Mouse (Mus musculus) G1E (cell line): Measurements from ENCODE around the gene BC024063. TPM values are rescaled to one million over a fixed set of nuclear protein-coding genes. Genes with fewer than 3 reads are reported as not detected.
"Not testable (repeated sequence)": the region's sequence is repeated elsewhere in the genome, so short reads cannot be mapped to it uniquely, and the experiment has no call there.

Source experiments
- ATAC-seq: 2 replicates; pipeline ENCODE4 v1.8.0; 2016; ENCODE audit warnings: mild to moderate bottlenecking; ENCODE audit not compliant: insufficient number of reproducible peaks, poor library complexity, low FRiP score, severe bottlenecking; ENCODE audit errors: extremely low read depth
- DNase-seq: peaks from one replicate; pipeline ENCODE4 v3.0.0; 2012; ENCODE audit warnings: low spot score
- H3K27me3 ChIP-seq: 2 replicates; pipeline ENCODE4 v1.6.1; 2012; ENCODE audit warnings: mild to moderate bottlenecking, low read length, inconsistent platforms; ENCODE audit not compliant: insufficient read depth
- H3K36me3 ChIP-seq: replicated peaks from 2 replicates; pipeline ENCODE3; 2012; ENCODE audit warnings: mild to moderate bottlenecking, inconsistent platforms
- H3K4me1 ChIP-seq: 2 replicates; pipeline ENCODE4 v1.6.1; 2012; ENCODE audit warnings: low read depth, low read length, inconsistent platforms, mixed read lengths; ENCODE audit not compliant: insufficient read depth
- H3K4me3 ChIP-seq: 2 replicates; pipeline ENCODE4 v1.5.1; 2012; ENCODE audit warnings: low read depth, mild to moderate bottlenecking, inconsistent platforms, low read length, moderate library complexity, mixed read lengths
- H3K9me3 ChIP-seq: replicated peaks from 2 replicates; pipeline ENCODE4 v1.6.1; 2012; ENCODE audit warnings: inconsistent platforms
- CTCF ChIP-seq: IDR thresholded peaks from 2 replicates; pipeline ENCODE4 v1.5.1; 2012; ENCODE audit warnings: low read depth, low read length, inconsistent platforms, mixed read lengths
- GATA1 ChIP-seq: IDR thresholded peaks from 2 replicates; pipeline ENCODE4 v1.6.1; 2012; ENCODE audit warnings: borderline replicate concordance, low read length, inconsistent platforms, mixed read lengths
- GATA2 ChIP-seq: IDR thresholded peaks from 2 replicates; pipeline ENCODE4 v1.6.1; 2012; ENCODE audit warnings: low read depth, low read length, inconsistent platforms, borderline replicate concordance
- POLR2AphosphoS5 ChIP-seq: IDR thresholded peaks from 2 replicates; pipeline ENCODE4 v1.6.1; 2012; ENCODE audit warnings: low read depth, low read length, inconsistent platforms; ENCODE audit not compliant: insufficient replicate concordance
- TAL1 ChIP-seq: conservative IDR thresholded peaks from 2 replicates; pipeline ENCODE4 v1.6.1; 2012; ENCODE audit warnings: low read depth, low read length, inconsistent platforms, mixed read lengths
- polyA plus RNA-seq: library from polyadenylated mRNA; stranded (reverse); fragments of >175 nt; gene quantifications from 2 replicates; pipeline ENCODE4 v1.2.3, GENCODE M21; 2012
- total RNA-seq, 2 experiments: library from RNA; stranded (forward) in 1 of 2; stranded (reverse) in 1 of 2; fragments of 200-1000 nt in 1 of 2; fragments of >200 nt in 1 of 2; fragmentation: Nextera tagmentation in 1 of 2; gene quantifications; 2 replicates each; pipeline ENCODE4 v1.2.3; 2014 to 2017

Gene BC024063
- total RNA-seq (2014; fragmentation: Nextera tagmentation) (17.8 and 18.6 TPM in 2 replicates), total RNA-seq (2017) (10.7 and 11.5 TPM in 2 replicates), polyA plus RNA-seq (0.14 and 0.20 TPM in 2 replicates)

DNA sequence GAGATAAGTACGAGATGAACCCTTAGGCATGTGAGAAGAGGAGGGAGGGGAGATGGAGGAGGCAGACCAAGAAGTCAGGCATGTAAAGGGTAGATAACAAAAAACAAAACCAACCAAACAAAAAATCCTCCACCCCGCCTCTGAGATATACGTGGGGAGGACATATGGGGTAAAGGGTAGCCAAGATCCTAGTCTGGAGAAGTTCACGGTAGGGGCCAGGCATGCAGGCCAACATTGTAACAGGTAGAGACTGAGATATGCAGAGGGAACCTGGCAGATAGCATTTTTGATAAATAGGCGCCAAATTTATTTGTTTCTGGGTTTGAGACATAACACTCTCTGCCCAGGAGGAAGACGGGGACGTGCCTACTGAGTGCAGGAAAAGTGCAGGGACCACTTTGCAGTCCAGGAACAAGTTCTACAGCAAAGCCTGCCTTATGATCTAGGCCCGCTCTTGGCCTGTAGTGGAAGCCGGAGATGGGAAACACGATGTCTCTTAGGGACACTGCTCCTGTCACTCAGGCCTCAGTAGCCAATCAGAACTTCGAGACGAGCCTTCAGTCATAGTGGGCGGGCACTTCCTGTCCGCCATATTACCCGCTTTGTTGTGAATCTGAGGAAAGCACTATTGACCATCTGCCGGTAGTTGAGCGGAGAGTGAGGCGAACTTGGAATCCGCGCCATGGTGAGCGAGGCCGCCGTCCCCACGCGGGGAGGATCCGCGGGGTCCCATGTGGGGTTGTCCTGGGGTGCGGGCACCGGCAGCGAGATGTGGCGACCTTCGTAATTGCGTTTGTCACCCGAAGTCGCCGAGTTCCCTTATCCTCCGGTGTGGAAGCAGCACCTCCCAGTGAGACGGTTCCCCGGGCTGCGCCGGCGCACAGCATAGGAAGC lies at the start of gene BC024063:
BC024063 (plus strand) TSS at position 626 of the 894 bp plus-strand sequence.
- peak within 1 kb of the TSS; percentile 75 for H3K4me3 ChIP-seq
- ATAC-seq = peak; percentile 99
- not testable (repeated sequence) for H3K9me3 ChIP-seq

DNA sequence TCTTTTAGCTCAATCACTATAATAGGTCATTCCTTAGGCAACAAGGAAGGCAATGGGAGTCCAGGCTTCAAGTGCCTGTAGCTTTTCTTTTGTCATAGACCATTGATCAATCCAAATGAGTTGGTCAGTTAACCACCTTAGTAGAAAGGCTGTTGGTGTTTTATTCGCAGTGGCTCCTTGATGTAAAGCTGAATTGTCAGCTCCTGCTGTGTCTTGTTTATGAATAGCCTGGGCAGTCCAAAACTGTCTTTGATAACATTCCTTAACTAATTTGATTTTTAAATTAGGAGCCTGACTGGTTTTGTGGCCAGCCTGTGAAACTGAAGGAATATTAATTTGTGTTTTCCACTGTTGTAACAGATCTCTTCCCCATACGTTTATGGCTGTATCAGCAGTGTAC lies 41.0 kb upstream of the BC024063 start:
- DNase-seq = no peak
- Histone ChIP-seq H3K27me3 (no peaks in the 10 kb centered on the region), H3K4me1 (peaks cover 2% of the 10 kb centered on the region), H3K9me3 (peaks cover 4% of the 10 kb centered on the region), H3K4me3 (no peak overlapping the region), H3K36me3 (no peaks in the 10 kb centered on the region)
- TF ChIP-seq GATA1 = no peak
- TF ChIP-seq GATA2 = no peak
- TF ChIP-seq CTCF = no peak
- no peak for TF ChIP-seq TAL1
- no peak for TF ChIP-seq POLR2AphosphoS5
- ATAC-seq = no peak

More for the DNA sequence above, at the start of gene BC024063:
- DNase-seq = peak; percentile 76
- H3K4me1 ChIP-seq, H3K27me3 ChIP-seq, H3K36me3 ChIP-seq: not testable (repeated sequence)

DNA sequence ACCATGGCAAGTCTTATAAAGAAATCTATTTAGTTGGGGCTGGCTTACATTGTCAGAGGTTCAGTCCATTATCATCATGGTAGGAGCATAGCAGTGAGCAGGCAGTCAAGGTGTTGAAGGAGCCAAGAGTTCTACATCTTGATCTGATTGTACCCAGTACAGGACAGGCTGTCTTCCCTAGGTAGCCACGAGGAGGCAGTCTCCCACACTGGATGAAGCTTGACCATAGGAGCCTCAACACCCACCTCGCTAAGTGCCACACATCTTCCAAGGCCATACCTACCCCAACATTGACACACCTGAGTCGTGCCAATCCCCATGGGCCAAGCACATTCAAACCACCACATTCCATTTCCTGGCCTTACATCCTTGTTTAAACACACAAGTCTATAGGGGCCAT lies 36.5 kb upstream of the BC024063 start:
- DNase-seq = no peak
- H3K36me3 ChIP-seq = peaks cover 6% of the 10 kb centered on the region
- no peaks in the 10 kb centered on the region for H3K27me3 ChIP-seq
- H3K4me1 ChIP-seq = peaks cover 12% of the 10 kb centered on the region
- H3K9me3 ChIP-seq = peaks cover 21% of the 10 kb centered on the region
- H3K4me3 ChIP-seq = no peak overlapping the region
- TF ChIP-seq GATA2 (no peak), TAL1 (no peak), CTCF (no peak), POLR2AphosphoS5 (no peak), GATA1 (no peak)
- no peak for ATAC-seq

DNA sequence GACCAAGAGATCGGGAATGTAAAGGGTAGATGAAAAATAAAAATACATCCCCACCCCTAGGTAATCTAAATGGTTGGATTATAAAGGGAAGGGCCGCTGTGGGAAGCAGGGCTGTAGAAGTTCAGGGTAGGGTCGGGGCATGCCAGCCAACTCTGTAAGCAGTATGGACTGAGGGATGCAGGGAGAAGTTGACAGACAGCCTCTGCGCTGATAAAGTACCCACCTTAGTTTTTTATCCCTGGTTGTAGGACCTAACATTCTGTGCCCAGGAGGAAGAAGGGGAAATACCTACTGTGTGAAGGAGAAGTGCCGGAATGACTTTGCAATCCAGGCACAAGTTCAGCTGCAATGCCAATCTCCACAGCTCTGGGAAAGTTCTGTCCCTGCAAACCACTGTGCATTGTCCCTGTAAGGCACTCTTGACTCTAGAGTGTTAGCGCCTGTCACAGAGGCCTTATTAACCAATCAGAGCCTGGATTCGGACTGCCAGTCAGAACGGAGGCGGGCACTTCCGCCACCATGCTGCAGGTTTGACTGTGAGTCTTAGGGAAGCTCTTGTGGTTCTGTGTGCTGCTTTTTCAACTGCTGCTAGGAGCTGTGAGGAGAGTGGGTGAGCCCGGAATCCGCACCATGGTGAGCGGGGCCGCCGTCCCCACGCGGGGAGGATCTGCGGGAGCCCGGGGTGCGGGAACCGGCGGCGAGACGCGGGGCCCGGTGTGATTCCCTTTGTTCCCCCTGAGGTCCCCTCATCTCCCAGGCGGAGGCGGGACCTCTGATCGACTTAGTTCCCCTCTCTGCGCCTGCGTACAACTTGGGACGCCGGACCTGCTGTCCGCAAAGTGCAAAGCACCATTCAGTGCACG lies 35.3 kb upstream of the BC024063 start, which contains the start of gene Zfp873:
Zfp873 (plus strand) TSS at position 527 of the 863 bp plus-strand sequence.
- DNase-seq = peak; percentile 89
- peaks cover 33% of the 10 kb centered on the region for H3K9me3 ChIP-seq
- H3K36me3 ChIP-seq = peaks cover 18% of the 10 kb centered on the region
- TF ChIP-seq CTCF (no peak), POLR2AphosphoS5 (no peak), GATA1 (no peak), TAL1 (no peak), GATA2 (no peak)
- peaks cover 12% of the 10 kb centered on the region for H3K4me1 ChIP-seq
- no peaks in the 10 kb centered on the region for H3K27me3 ChIP-seq
- peak within 1 kb of the TSS; percentile 77 for H3K4me3 ChIP-seq
- peak; percentile 98 for ATAC-seq

DNA sequence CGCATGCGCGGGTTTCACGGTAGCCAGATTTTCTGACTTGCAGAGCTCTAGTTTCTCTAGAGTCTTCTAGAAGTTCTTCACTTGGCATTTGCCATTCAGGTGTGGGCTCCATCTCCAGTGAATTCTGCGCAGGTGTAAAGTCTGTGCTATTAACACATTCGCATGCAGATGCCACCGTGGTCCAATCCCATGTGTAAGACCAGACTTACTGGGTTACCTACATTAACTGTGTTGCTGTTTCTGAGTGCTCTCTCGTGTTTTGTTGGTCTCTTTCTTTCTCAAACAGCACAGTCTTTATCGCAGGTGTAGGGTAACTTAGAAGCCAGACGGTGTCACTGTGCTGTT lies 34.7 kb upstream of the BC024063 start:
- peaks cover 12% of the 10 kb centered on the region for H3K4me1 ChIP-seq
- not testable (repeated sequence) for H3K27me3 ChIP-seq, ATAC-seq, DNase-seq
- H3K36me3 ChIP-seq = peaks cover 21% of the 10 kb centered on the region
- H3K9me3 ChIP-seq = peaks cover 36% of the 10 kb centered on the region
- H3K4me3 ChIP-seq = peak overlapping the region; percentile 77

DNA sequence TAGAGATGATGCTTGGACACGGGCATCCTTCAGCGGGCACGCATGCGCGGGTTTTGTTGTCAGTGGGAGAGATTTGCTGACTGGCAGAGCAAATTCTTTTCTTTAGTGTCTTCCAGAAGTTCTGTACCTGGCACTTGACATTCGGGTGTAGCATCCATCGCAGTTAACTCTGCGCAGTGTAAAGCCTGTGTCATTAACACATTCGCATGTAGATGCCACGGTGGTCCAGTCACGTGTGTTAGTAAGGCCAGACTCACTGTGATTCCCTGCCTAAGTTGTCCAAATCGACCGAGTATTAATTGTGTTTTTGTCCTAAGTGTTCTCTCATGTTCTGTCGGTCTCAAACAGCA lies 444 bp downstream of the BC024063 start:
- H3K9me3 ChIP-seq, ATAC-seq, H3K36me3 ChIP-seq, H3K4me1 ChIP-seq, H3K27me3 ChIP-seq, DNase-seq: not testable (repeated sequence)
- peak overlapping the region; percentile 75 for H3K4me3 ChIP-seq

GRCm38 (mm10) chr10:82117206-82117605 lies 34.1 kb downstream of the BC024063 start:
- DNase-seq (no peak), ATAC-seq (no peak)
- TF ChIP-seq POLR2AphosphoS5 = no peak
- no peak for TF ChIP-seq CTCF
- no peak for TF ChIP-seq GATA1
- no peak for TF ChIP-seq GATA2
- TF ChIP-seq TAL1 = no peak
- no peak overlapping the region for H3K4me3 ChIP-seq
- peaks cover 12% of the 10 kb centered on the region for H3K9me3 ChIP-seq
- H3K4me1 ChIP-seq = no peaks in the 10 kb centered on the region
- H3K36me3 ChIP-seq = no peaks in the 10 kb centered on the region
- H3K27me3 ChIP-seq = no peaks in the 10 kb centered on the region
